Mouse (Mus musculus) frontal cortex, adult (tissue): Measurements from ENCODE around the gene Foxj3.
"Not testable (repeated sequence)": the region's sequence is repeated elsewhere in the genome, so short reads cannot be mapped to it uniquely, and the experiment has no call there.

Experiments
- ATAC-seq: cut with Nextera tagmentation; 2 replicates; pipeline ENCODE4 v1.9.2; 2017; ENCODE audit warnings: mild to moderate bottlenecking, moderate library complexity, mixed read lengths; ENCODE audit not compliant: low TSS enrichment

Foxj3 gene

DNA sequence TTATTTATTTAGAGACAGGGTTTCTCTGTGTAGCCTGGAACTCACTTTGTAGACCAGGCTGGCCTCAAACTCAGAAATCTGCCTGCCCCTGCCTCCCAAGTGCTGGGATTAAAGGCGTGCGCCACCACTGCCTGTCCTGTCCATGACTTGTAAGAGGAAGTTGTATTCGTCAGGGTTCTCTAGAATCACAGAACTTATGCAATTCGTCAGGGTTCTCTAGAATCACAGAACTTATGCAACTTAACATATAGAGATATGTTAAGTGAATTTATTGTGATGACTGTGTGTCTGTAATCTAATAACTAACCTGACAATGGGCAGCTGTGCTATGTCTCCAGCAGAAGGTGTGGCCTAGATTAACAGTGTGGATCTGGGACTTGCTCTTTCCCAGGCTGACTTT is at the start of gene Foxj3:
Gene Foxj3 (plus strand): TSS at position 390 of the 400 bp plus-strand sequence.
- ATAC-seq = not testable (repeated sequence)

GRCm38 (mm10) chr4:119489666-119490065 is 47.1 kb upstream of the Foxj3 start:
- no peak for ATAC-seq

DNA sequence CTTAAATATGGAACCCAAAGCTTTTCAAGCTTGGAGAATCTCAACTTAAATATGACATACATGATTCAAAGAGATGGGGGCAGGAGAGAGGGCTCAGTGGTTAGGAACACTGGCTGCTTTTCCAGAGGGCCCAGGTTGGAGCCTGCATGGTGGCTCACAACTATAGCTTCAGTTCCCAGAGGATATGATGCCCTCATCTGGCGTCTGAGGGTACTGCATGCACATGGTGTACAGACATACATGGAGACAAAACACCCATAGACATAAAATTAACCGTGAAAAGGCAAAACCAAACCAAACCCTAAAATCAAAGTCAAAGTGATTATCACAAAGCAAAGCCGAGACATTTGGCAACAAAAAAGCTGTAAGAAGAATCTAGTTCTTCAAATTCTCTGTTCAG is 46.0 kb upstream of the Foxj3 start:
- ATAC-seq = no peak

GRCm38 (mm10) chr4:119492291-119492932 is 44.4 kb upstream of the Foxj3 start, which contains the start of gene Rimkla:
TSS of gene Rimkla (minus strand) at chr4:119492628.
- peak; percentile 87 for ATAC-seq

DNA sequence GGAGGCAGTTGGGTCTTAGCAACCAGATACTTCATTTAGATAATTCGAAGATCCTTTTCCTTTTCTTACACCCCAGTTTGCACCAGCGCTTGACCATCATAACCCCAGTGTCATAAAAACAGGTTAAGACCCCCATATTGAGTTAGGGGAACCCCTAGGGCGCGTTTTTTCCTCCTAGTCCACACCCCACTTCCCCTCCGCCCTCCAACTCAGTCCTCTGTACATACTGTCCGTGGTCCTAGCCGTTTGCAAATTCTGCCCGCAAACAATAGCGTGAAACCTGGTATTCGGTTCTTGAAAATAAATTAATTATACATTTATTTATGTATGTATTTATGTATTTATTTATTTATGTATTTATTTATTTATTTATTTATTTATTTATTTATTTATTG is 43.9 kb upstream of the Foxj3 start:
- ATAC-seq = no peak

- ATAC-seq = no peak
These were observed 38.4 kb upstream of the Foxj3 start for GRCm38 (mm10) chr4:119498319-119498848.

DNA sequence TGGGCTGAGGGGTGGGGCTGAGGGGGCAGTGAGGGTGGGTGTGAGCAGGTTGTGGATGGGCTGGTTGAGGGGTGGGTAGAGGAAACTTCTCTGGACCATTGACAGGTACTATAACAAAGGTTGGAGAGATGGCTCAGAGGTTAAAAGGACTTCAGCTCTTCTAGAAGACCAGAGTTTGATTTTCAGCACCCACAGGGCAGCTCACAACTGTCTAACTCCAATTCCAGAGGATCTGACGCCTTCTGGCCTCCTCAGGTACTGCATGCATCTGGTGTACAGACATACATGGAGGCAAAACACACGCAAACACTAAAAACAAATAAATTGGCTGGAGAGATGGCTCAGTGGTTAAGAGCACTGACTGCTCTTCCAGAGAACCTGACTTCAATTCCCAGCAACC is 25.2 kb upstream of the Foxj3 start:
- ATAC-seq = no peak

- no peak for ATAC-seq
These were observed 24.1 kb upstream of the Foxj3 start for GRCm38 (mm10) chr4:119512731-119513141.

DNA sequence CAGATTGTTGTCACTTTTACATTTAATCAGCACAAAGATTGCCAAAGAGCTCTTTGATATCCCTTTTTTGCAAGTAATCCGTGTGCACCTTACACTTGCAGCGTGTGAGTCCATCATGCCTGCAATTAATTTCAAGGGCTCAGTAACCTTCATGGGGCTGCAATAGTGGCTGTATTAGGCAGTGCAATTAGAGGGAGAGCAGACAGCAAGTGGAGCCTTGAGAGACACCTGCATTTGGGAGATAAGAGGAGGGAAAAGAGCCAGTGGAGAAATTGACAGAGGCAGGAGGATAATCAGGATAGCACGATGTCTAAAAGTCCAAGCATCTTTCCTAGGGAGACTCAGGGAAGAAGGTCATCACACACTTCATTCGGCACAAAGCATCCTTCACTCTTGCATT is 13.2 kb upstream of the Foxj3 start:
- no peak for ATAC-seq

DNA sequence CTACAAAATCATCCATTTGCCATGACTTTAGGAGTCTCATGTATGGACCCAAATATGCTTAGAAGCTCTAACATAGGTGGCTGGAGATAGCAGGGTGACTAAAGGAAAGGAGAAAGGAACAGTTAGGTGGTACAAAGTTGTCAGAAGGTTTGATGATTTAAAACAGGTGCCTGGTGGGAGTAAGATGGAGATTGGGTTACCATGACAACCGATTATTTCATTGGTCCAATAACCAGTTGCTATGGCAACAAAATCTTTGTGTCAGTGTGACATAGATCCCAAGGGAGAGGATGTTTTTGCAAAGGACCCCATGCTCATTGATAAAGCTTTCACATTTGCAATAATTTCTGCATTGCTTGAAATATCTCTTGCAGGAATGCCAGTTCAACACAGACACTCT is 12.8 kb upstream of the Foxj3 start:
- no peak for ATAC-seq

DNA sequence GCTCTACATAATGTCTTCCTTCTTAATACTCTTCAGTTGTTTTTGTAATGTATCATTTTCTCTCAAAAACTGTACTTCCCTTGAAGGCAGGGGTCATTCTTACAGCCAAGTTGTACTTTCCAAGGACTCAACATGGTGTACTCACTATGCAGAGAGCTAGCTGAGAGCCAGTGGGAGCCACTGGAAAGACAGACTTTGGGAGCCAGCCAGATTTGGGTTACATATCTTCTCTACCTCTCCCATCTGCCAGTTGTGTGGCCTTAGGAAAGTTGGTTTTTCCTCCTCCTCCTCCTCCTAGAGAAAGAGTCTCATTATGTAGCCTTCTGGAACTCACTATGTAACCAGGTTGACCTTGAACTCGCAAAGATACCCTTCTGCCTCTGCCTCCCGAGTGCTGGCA is 12.3 kb upstream of the Foxj3 start:
- no peak for ATAC-seq

- no peak for ATAC-seq
These were observed 10.4 kb upstream of the Foxj3 start for GRCm38 (mm10) chr4:119526329-119526845.

DNA sequence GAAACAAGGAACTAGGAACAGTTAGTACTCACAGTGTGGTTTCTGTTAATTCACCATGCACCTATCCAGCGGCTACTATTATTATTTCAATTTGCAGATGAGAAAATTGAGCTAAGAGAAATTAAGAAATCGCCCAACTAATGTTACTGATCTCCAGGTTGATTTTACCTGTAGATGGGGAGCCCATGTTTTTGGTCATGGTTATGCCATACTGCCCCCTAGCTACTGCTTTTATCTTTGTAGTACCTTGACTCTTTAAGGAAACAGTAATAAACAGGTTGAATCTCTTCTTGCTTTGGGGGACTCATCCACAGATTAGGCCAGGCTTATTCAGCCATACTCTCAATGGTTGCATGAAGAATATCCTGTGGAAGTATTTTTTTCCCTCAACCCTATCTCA is 5.0 kb upstream of the Foxj3 start:
- no peak for ATAC-seq

DNA sequence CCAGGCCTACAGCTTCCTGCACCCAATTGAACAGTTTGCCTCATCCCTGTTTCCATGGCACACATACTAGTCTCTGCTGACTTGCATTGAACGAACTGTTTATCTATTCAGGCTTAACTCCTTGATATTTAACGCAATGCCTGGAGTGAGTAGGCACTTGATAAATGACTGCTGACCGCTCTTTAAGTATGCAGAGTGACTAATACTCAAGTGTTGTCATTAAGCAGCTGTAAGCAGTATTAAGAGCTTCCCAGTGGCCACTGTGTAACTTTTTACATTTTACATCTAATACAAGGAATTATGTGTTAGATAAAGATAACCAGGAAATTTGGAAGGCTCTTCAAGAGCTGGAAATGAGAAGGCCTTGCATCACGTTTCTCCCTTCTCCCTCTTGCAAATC is 1.7 kb upstream of the Foxj3 start:
- no peak for ATAC-seq

DNA sequence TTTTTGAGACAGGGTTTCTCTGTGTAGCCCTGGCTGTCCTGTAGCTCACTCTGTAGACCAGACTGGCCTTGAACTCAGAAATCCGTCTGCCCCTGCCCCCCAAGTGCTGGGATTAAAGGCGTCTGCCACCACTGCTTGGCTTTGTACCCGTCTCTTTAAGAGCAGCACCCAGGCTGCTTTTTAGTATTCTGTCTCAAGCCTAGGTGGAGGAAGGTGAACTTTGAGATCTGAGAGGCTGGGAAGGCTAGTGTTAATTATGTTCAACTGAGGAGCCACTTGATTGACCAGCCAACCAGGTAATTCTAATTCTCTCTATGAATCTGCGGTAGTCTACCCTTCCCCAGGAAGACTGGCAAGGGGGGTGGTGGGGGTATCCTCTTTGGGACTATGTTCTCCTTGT is 632 bp downstream of the Foxj3 start:
- ATAC-seq = no peak

DNA sequence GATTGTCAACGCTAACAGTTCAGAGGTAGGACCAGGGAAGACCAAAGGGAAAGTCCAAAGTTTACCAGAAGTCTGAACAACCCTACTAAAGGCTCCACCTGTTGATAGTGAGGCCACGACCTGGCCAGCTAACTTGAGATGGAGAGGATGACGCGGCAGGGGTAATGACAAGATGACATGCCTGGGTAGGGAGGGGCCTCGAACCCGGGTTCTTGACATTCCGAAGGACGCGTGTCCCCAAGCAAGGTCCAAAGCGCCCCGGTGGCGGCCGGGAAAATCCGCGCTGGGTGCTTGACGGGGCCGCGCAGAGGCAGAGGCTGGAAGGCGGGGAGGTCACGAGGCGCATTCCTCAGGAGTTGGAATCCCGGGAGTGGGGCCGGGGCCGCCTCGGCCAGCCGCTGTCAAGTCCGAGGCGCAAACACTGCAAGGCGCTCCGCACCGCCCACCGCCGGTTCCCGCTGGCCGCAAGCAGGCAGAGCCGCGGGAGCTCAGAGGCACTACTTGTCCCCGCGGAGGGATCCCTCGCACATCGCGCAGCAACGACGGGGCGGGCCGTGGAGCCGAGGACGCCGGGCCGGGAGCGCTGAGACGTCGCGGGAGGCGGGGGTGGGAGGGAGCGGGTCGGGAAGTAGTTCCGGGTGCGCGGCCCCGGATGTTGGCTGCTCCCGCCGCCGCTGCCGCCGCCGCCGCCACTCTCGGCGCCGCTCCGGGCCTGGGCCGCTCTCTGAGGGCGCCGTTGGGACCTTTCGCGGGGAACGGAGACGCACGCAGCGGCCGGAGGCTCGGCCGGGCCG is 2.4 kb downstream of the Foxj3 start, which contains the start of gene Frg2f1:
Gene Frg2f1 (minus strand): TSS at position 499 of the 794 bp plus-strand sequence.
- peak; percentile 88 for ATAC-seq

DNA sequence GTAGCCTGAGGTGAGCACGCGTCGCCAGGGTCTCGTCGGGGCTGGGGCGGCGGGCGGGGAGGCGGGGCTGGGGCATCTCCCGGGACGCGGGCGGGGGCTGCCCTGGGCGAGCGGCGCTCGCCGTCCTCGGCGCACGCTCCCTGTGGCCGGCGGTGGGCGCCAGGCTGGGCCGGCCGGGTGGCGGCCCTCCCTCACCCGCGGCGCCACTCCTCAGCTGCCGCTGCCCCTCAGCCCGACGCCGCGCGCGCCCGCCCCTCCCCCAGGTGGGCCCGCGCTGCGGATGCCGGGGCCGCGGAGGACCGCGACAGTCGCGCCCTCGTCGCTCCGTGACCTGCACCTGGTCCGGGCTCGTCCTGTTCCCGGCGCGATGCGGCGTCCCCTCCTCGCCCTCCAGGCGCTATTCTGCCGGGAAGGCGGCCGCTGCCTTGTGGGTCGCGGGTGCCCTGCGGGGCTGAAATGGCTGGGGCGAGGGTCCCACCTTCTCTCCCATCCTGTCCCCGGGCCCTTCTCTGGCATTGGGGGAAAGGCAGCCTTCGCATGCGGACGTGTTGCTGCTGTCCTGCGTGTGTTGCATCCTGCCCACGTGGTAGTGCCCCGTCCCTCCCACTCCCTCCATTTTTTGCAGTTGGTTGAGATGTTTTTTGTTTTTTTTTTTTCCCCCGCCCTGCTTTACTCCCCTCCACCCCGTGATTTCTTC is 3.2 kb downstream of the Foxj3 start:
- peak; percentile 48 for ATAC-seq

- peak; percentile 20; the same call in 1 of the 2 replicates for ATAC-seq
These were observed 3.7 kb downstream of the Foxj3 start for GRCm38 (mm10) chr4:119540533-119540890.

DNA sequence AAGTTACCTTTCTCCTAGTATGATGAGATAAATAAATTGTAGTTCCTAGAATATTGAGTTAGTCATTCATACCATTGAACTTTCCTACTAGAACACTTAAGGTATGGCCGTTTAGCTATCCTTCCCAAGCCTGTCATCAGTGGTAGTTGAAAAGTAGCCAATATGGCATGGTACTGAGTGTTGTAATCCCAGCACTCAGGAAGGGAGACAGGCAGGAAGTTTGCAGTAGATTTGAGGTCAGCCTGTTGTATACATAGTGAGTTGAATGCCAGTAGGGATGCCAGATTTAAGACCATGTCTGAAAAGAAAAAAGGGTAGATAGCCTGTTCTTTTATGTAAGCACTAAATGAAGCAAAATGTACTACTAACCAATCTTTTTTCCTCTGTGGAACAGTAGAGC is 14.1 kb downstream of the Foxj3 start:
- ATAC-seq = no peak

- ATAC-seq = no peak
These were observed 18.7 kb downstream of the Foxj3 start for GRCm38 (mm10) chr4:119555466-119555865.

GRCm38 (mm10) chr4:119563136-119563535 is 26.3 kb downstream of the Foxj3 start:
- ATAC-seq = no peak

GRCm38 (mm10) chr4:119566322-119566835 is 29.6 kb downstream of the Foxj3 start:
- no peak for ATAC-seq
